Mouse (Mus musculus) heart, embryonic 13.5 days (tissue): ENCODE measurements around the gene Dcst2. TPM values are rescaled to one million over a fixed set of nuclear protein-coding genes. Genes with fewer than 3 reads are reported as not detected.
A peak's percentile ranks its signal among the peaks of the same experiment; 100 is the strongest.

ENCODE experiments used
- ATAC-seq: fragments of 200-750 bp; cut with Nextera tagmentation; 2 replicates; pipeline ENCODE4 v1.8.0; 2017; ENCODE audit warnings: moderate TSS enrichment; ENCODE audit not compliant: insufficient number of reproducible peaks, low FRiP score, low TSS enrichment; ENCODE audit errors: extremely low read depth
- H3K27ac ChIP-seq: fragments of 300-500 bp; sonication (generic); replicated peaks from 2 replicates; pipeline ENCODE4 v1.5.1; 2015; ENCODE audit warnings: moderate library complexity, mild to moderate bottlenecking, inconsistent platforms
- H3K27me3 ChIP-seq: fragments of 300-500 bp; sonication (generic); replicated peaks from 2 replicates; pipeline ENCODE4 v1.6.1; 2015; ENCODE audit warnings: mild to moderate bottlenecking, inconsistent platforms
- H3K36me3 ChIP-seq: fragments of 300-500 bp; sonication (generic); 2 replicates; pipeline ENCODE4 v1.6.1; 2015; ENCODE audit warnings: mild to moderate bottlenecking, inconsistent platforms
- H3K4me1 ChIP-seq: fragments of 300-500 bp; sonication (generic); 2 replicates; pipeline ENCODE4 v1.6.1; 2015; ENCODE audit warnings: inconsistent platforms
- H3K4me2 ChIP-seq: fragments of 300-500 bp; sonication (generic); 2 replicates; pipeline ENCODE4 v1.6.1; 2015; ENCODE audit warnings: inconsistent platforms, mild to moderate bottlenecking, moderate library complexity
- H3K4me3 ChIP-seq: fragments of 300-500 bp; sonication (generic); 2 replicates; pipeline ENCODE4 v1.5.1; 2015; ENCODE audit warnings: moderate library complexity, mild to moderate bottlenecking, inconsistent platforms
- H3K9ac ChIP-seq: fragments of 300-500 bp; sonication (generic); 2 replicates; pipeline ENCODE4 v1.6.1; 2015; ENCODE audit warnings: inconsistent platforms, mild to moderate bottlenecking, moderate library complexity
- H3K9me3 ChIP-seq: fragments of 300-500 bp; sonication (generic); 2 replicates; pipeline ENCODE4 v1.6.1; 2016; ENCODE audit warnings: inconsistent platforms
- WGBS: fragments of 180-500 bp; shearing (Covaris S2); methylation state at CpG from one replicate; pipeline ENCODE4 v1.1.7; 2015; ENCODE audit warnings: mixed read lengths; 5-methylcytosine and 5-hydroxymethylcytosine counted together
- polyA plus RNA-seq: library from polyadenylated mRNA; unstranded; fragments of >200 nt; fragmentation: Nextera tagmentation; extraction: Ambion mirVana; gene quantifications from 2 replicates; pipeline ENCODE4 v1.2.1, GENCODE M21; 2015

Dcst2 gene
- polyA plus RNA-seq, 1 experiment from 2014 or later = not detected

GRCm38 (mm10) chr3:89402693-89403092 is 40.9 kb downstream of the Dcst2 start, which contains the start of gene Lenep:
Gene Lenep (minus strand): TSS chr3:89402793.
- H3K27ac ChIP-seq = no peak within 1 kb of the TSS
- no peaks in the 10 kb centered on the region for H3K27me3 ChIP-seq
- H3K9me3 ChIP-seq = no peaks in the 10 kb centered on the region
- H3K9ac ChIP-seq = no peak within 1 kb of the TSS
- ATAC-seq = no peak
- H3K4me1 ChIP-seq = no peaks in the 10 kb centered on the region
- no peak within 1 kb of the TSS for H3K4me2 ChIP-seq
- H3K36me3 ChIP-seq = peaks cover 79% of the 10 kb centered on the region
- H3K4me3 ChIP-seq = no peak within 1 kb of the TSS
- 84% methylated on average over 5 of the region's 5 CpGs for WGBS

- 92% methylated on average over 6 of the region's 6 CpGs for WGBS
- Histone ChIP-seq H3K9ac (no peak overlapping the region), H3K27me3 (no peaks in the 10 kb centered on the region), H3K36me3 (peaks cover 67% of the 10 kb centered on the region), H3K4me2 (no peak overlapping the region), H3K9me3 (no peaks in the 10 kb centered on the region), H3K4me1 (peaks cover 10% of the 10 kb centered on the region), H3K27ac (no peak overlapping the region), H3K4me3 (no peak overlapping the region)
- ATAC-seq = no peak
Observed at GRCm38 (mm10) chr3:89406887-89407286, 45.1 kb downstream of the Dcst2 start.

GRCm38 (mm10) chr3:89408448-89408847 is 46.7 kb downstream of the Dcst2 start:
- H3K9ac ChIP-seq = no peak overlapping the region
- 48% methylated on average over 16 of the region's 16 CpGs for WGBS

GRCm38 (mm10) chr3:89409701-89410100 is 47.9 kb downstream of the Dcst2 start:
- no peak overlapping the region for H3K9ac ChIP-seq
- H3K9me3 ChIP-seq = no peaks in the 10 kb centered on the region
- WGBS = 88% methylated on average over 3 of the region's 3 CpGs
- no peak overlapping the region for H3K4me2 ChIP-seq
- no peak for ATAC-seq
- no peak overlapping the region for H3K27ac ChIP-seq
- H3K27me3 ChIP-seq = no peaks in the 10 kb centered on the region
- H3K4me1 ChIP-seq = peaks cover 10% of the 10 kb centered on the region
- H3K36me3 ChIP-seq = peaks cover 56% of the 10 kb centered on the region
- no peak overlapping the region for H3K4me3 ChIP-seq

More at GRCm38 (mm10) chr3:89408448-89408847, 46.7 kb downstream of the Dcst2 start:
- H3K4me2 ChIP-seq = no peak overlapping the region
- H3K36me3 ChIP-seq = peaks cover 57% of the 10 kb centered on the region
- no peak overlapping the region for H3K4me3 ChIP-seq
- H3K27ac ChIP-seq = no peak overlapping the region
- H3K4me1 ChIP-seq = peaks cover 10% of the 10 kb centered on the region
- no peaks in the 10 kb centered on the region for H3K9me3 ChIP-seq
- H3K27me3 ChIP-seq = no peaks in the 10 kb centered on the region
- no peak for ATAC-seq

- no peaks in the 10 kb centered on the region for H3K27me3 ChIP-seq
- no peaks in the 10 kb centered on the region for H3K9me3 ChIP-seq
- peak overlapping the region; percentile 63 for H3K4me3 ChIP-seq
- no peak for ATAC-seq
- peak overlapping the region; percentile 85 for H3K9ac ChIP-seq
- WGBS = 79% methylated on average over 10 of the region's 10 CpGs
- H3K36me3 ChIP-seq = peaks cover 56% of the 10 kb centered on the region
- peak overlapping the region; percentile 87 for H3K4me2 ChIP-seq
- H3K27ac ChIP-seq = 0 out of 2 replicates have a peak overlapping the region, but pooled peaks have one; percentile 59
- H3K4me1 ChIP-seq = peaks cover 10% of the 10 kb centered on the region
Observed at GRCm38 (mm10) chr3:89410864-89411263, 49.1 kb downstream of the Dcst2 start.

GRCm38 (mm10) chr3:89411490-89412393 is 50.0 kb downstream of the Dcst2 start, which contains the start of gene Flad1:
Gene Flad1 (minus strand): TSS chr3:89411870.
- H3K9me3 ChIP-seq = no peaks in the 10 kb centered on the region
- peak within 1 kb of the TSS; percentile 85 for H3K9ac ChIP-seq
- peak within 1 kb of the TSS; percentile 87 for H3K4me2 ChIP-seq
- H3K36me3 ChIP-seq = peaks cover 58% of the 10 kb centered on the region
- peak within 1 kb of the TSS; percentile 63 for H3K4me3 ChIP-seq
- peak; percentile 98 for ATAC-seq
- no peaks in the 10 kb centered on the region for H3K27me3 ChIP-seq
- H3K27ac ChIP-seq = peak within 1 kb of the TSS; percentile 59
- 6% methylated on average over 28 of the region's 28 CpGs for WGBS
- H3K4me1 ChIP-seq = peaks cover 16% of the 10 kb centered on the region

- 91% methylated on average over 8 of the region's 8 CpGs for WGBS
- H3K36me3 ChIP-seq = peaks cover 36% of the 10 kb centered on the region
- no peak overlapping the region for H3K4me3 ChIP-seq
- peaks cover 33% of the 10 kb centered on the region for H3K4me1 ChIP-seq
- H3K9me3 ChIP-seq = no peaks in the 10 kb centered on the region
- no peaks in the 10 kb centered on the region for H3K27me3 ChIP-seq
- peak overlapping the region; percentile 84; the same call in 1 of the 2 replicates for H3K4me2 ChIP-seq
- H3K9ac ChIP-seq = 0 out of 2 replicates have a peak overlapping the region, but pooled peaks have one; percentile 0
- no peak for ATAC-seq
- H3K27ac ChIP-seq = no peak overlapping the region
Observed at GRCm38 (mm10) chr3:89416158-89416557, 54.4 kb downstream of the Dcst2 start.

- 23% methylated on average over 2 of the region's 2 CpGs for WGBS
- Histone ChIP-seq H3K9ac (peak overlapping the region; percentile 80), H3K9me3 (no peaks in the 10 kb centered on the region), H3K27ac (peak overlapping the region; percentile 78), H3K36me3 (peaks cover 36% of the 10 kb centered on the region), H3K27me3 (no peaks in the 10 kb centered on the region), H3K4me1 (peaks cover 39% of the 10 kb centered on the region), H3K4me3 (peak overlapping the region; percentile 74), H3K4me2 (peak overlapping the region; percentile 84)
- ATAC-seq = no peak
Observed at GRCm38 (mm10) chr3:89417131-89417530, 55.4 kb downstream of the Dcst2 start.

GRCm38 (mm10) chr3:89417840-89418169 is 56.0 kb downstream of the Dcst2 start:
- Histone ChIP-seq H3K27ac (peak overlapping the region; percentile 78), H3K4me2 (peak overlapping the region; percentile 84), H3K9me3 (no peaks in the 10 kb centered on the region), H3K27me3 (no peaks in the 10 kb centered on the region), H3K9ac (peak overlapping the region; percentile 80), H3K4me1 (peaks cover 46% of the 10 kb centered on the region), H3K4me3 (peak overlapping the region; percentile 74), H3K36me3 (peaks cover 36% of the 10 kb centered on the region)
- ATAC-seq = 0 out of 2 replicates have a peak, but pooled peaks have one; percentile 0
- under 1% methylated on average over 20 of the region's 20 CpGs for WGBS

- Histone ChIP-seq H3K36me3 (peaks cover 33% of the 10 kb centered on the region), H3K9me3 (no peaks in the 10 kb centered on the region), H3K4me3 (peak within 1 kb of the TSS; percentile 74), H3K4me1 (peaks cover 51% of the 10 kb centered on the region), H3K9ac (peak within 1 kb of the TSS; percentile 85), H3K27ac (peak within 1 kb of the TSS; percentile 98), H3K27me3 (no peaks in the 10 kb centered on the region), H3K4me2 (peak within 1 kb of the TSS; percentile 84)
- 1% methylated on average over 39 of the region's 39 CpGs for WGBS
- ATAC-seq = peak; percentile 82
Observed at GRCm38 (mm10) chr3:89418170-89418860, 56.5 kb downstream of the Dcst2 start, which contains the start of the genes Cks1b and Shc1. Gene Cks1b (minus strand): TSS chr3:89418383. Gene Shc1 (plus strand): TSS chr3:89418443.

GRCm38 (mm10) chr3:89418861-89419250 is 57.1 kb downstream of the Dcst2 start:
- peak overlapping the region; percentile 98 for H3K27ac ChIP-seq
- peak overlapping the region; percentile 84 for H3K4me2 ChIP-seq
- peaks cover 57% of the 10 kb centered on the region for H3K4me1 ChIP-seq
- H3K9ac ChIP-seq = peak overlapping the region; percentile 85
- under 1% methylated on average over 16 of the region's 16 CpGs for WGBS
- H3K4me3 ChIP-seq = peak overlapping the region; percentile 74
- H3K9me3 ChIP-seq = no peaks in the 10 kb centered on the region
- H3K27me3 ChIP-seq = no peaks in the 10 kb centered on the region
- peak; percentile 15; the same call in 1 of the 2 replicates for ATAC-seq
- H3K36me3 ChIP-seq = peaks cover 34% of the 10 kb centered on the region
